Mouse (Mus musculus) hindbrain, postnatal 0 days (tissue): Measurements from ENCODE around the gene Pnmt. TPM values are rescaled to one million over a fixed set of nuclear protein-coding genes. Genes with fewer than 3 reads are reported as not detected.
A peak's percentile ranks its signal among the peaks of the same experiment; 100 is the strongest.

Source experiments
- ATAC-seq: fragments of 200-750 bp; cut with Nextera tagmentation; 2 replicates; pipeline ENCODE4 v1.8.0; 2017; ENCODE audit warnings: mild to moderate bottlenecking, moderate TSS enrichment, moderate library complexity
- DNase-seq: peaks from one replicate; pipeline ENCODE4 v3.0.0-alpha.2; 2015; ENCODE audit warnings: low spot score
- H3K27ac ChIP-seq: fragments of 300-500 bp; sonication (generic); 2 replicates; pipeline ENCODE4 v1.5.1; 2014; ENCODE audit warnings: mild to moderate bottlenecking
- H3K27me3 ChIP-seq: fragments of 300-500 bp; sonication (generic); 2 replicates; pipeline ENCODE4 v1.6.1; 2014; ENCODE audit warnings: low read length, mixed read lengths; ENCODE audit not compliant: insufficient read depth
- H3K36me3 ChIP-seq: fragments of 300-500 bp; sonication (generic); 2 replicates; pipeline ENCODE4 v1.6.1; 2014; ENCODE audit warnings: low read length, mixed read lengths; ENCODE audit not compliant: insufficient read depth
- H3K4me1 ChIP-seq: fragments of 300-500 bp; sonication (generic); 2 replicates; pipeline ENCODE4 v1.6.1; 2014; ENCODE audit warnings: antibody characterized with exemption, low read length, mixed read lengths; ENCODE audit not compliant: insufficient read depth
- H3K4me2 ChIP-seq: fragments of 300-500 bp; sonication (generic); 2 replicates; pipeline ENCODE4 v1.6.1; 2014; ENCODE audit warnings: low read depth, mild to moderate bottlenecking, low read length, moderate library complexity, mixed read lengths
- H3K4me3 ChIP-seq: fragments of 300-500 bp; sonication (generic); 2 replicates; pipeline ENCODE4 v1.5.1; 2014; ENCODE audit warnings: low read length
- H3K9ac ChIP-seq: fragments of 300-500 bp; sonication (generic); replicated peaks from 2 replicates; pipeline ENCODE4 v1.6.1; 2014; ENCODE audit warnings: mild to moderate bottlenecking, low read length, moderate library complexity, mixed read lengths
- H3K9me3 ChIP-seq: fragments of 300-500 bp; sonication (generic); 2 replicates; pipeline ENCODE4 v1.6.1; 2016; ENCODE audit warnings: low read length, mixed read lengths
- CTCF ChIP-seq: IDR thresholded peaks from 2 replicates; pipeline ENCODE4 v1.5.1; 2016; ENCODE audit warnings: antibody characterized with exemption, control low read depth, low read depth
- WGBS: fragments of 180-500 bp; shearing (Covaris S2); extraction: QIAGEN DNeasy Blood & Tissue Kit; methylation state at CpG from one replicate; pipeline ENCODE4 v1.1.7; 2014; 5-methylcytosine and 5-hydroxymethylcytosine counted together
- polyA plus RNA-seq: library from polyadenylated mRNA; unstranded; fragments of >200 nt; fragmentation: Nextera tagmentation; extraction: Ambion mirVana; gene quantifications from 2 replicates; pipeline ENCODE4 v1.2.1, GENCODE M21; 2015
- total RNA-seq: library from RNA; depleted of rRNA; stranded (reverse); fragments of >200 nt; gene quantifications from 2 replicates; pipeline ENCODE4 v1.2.3, GENCODE M21; 2014

Gene Pnmt
- total and polyA plus RNA-seq, 2 experiments from 2014 or later = 5.4 TPM

GRCm38 (mm10) chr11:98397946-98398345, 11.7 kb downstream of the Pnmt start:
- H3K9ac ChIP-seq = no peak overlapping the region
- H3K4me1 ChIP-seq = peaks cover 10% of the 10 kb centered on the region
- H3K27me3 ChIP-seq = no peaks in the 10 kb centered on the region
- DNase-seq (no peak), ATAC-seq (no peak)
- H3K4me2 ChIP-seq = no peak overlapping the region
- H3K4me3 ChIP-seq = no peak overlapping the region
- H3K36me3 ChIP-seq = no peaks in the 10 kb centered on the region
- no peak overlapping the region for H3K27ac ChIP-seq
- 84% methylated on average over 7 of the region's 7 CpGs for WGBS
- no peaks in the 10 kb centered on the region for H3K9me3 ChIP-seq
- TF ChIP-seq CTCF = no peak

DNA sequence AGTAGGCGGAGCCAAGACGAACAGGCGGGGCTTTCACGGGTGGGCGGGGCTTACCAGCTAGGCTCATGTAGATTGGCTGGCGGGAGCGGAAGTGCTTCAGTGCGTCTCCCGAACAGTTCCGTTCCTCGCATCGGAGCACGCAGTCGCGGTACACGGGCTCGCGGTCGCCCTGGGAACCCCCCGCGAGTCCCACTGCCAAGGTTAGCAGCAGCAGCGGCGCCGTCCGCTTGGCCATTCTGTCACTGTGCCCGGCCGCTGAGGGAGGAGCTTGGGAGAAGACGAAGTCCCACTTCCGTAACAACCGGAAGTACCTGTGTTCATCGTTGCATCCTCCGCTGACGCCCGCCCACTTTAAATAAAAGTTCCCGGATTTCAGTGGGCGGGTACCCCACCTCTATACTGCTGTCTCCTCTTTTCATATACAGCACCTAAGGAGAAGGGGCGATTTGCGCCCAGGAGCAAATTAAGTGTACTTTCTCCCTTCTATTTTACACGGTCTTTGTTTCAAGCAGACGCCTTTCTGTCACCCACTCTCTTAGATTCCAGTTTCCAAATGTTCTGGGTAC, 14.0 kb downstream of the Pnmt start, which contains the start of gene Pgap3:
Pgap3 (minus strand) TSS at position 330 of the 566 bp plus-strand sequence.
- peak; percentile 96 for ATAC-seq
- WGBS = under 1% methylated on average over 40 of the region's 40 CpGs
- TF ChIP-seq CTCF = no peak
- Histone ChIP-seq H3K4me2 (peak within 1 kb of the TSS; percentile 83), H3K27ac (peak within 1 kb of the TSS; percentile 95), H3K4me1 (peaks cover 10% of the 10 kb centered on the region), H3K4me3 (peak within 1 kb of the TSS; percentile 54), H3K9me3 (no peaks in the 10 kb centered on the region), H3K36me3 (no peaks in the 10 kb centered on the region), H3K27me3 (no peaks in the 10 kb centered on the region; the same call in 1 of the 2 replicates), H3K9ac (peak within 1 kb of the TSS; percentile 70)
- DNase-seq = peak; percentile 95

DNA sequence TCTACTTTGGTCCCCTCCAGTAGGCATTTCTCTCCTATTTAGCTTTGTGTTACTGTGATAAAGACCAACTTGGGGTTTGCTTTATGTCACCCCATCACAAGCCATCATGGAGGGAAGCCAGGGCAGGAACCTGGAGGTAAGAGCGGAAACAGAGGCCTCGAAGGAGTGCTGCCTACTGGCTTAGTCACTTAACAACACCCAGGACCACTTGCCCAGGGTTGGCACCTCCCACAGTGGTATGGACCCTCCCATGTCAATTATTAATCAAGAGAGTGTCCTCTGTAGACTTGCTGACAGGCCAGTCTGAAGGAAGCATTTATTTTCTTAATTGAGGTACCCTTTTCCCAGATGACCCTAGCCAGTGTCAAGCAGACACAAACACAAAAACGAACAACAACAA, 14.6 kb downstream of the Pnmt start:
- Histone ChIP-seq H3K27me3 (no peaks in the 10 kb centered on the region; the same call in 1 of the 2 replicates), H3K4me1 (peaks cover 10% of the 10 kb centered on the region), H3K9ac (peak overlapping the region; percentile 70), H3K27ac (peak overlapping the region; percentile 95), H3K4me3 (peak overlapping the region; percentile 54), H3K36me3 (no peaks in the 10 kb centered on the region), H3K4me2 (peak overlapping the region; percentile 83), H3K9me3 (no peaks in the 10 kb centered on the region)
- ATAC-seq = no peak
- 56% methylated on average over 3 of the region's 3 CpGs for WGBS
- no peak for TF ChIP-seq CTCF
- no peak for DNase-seq

- H3K9me3 ChIP-seq = no peaks in the 10 kb centered on the region
- H3K9ac ChIP-seq = no peak overlapping the region
- H3K27ac ChIP-seq = no peak overlapping the region
- 72% methylated on average over 6 of the region's 6 CpGs for WGBS
- no peaks in the 10 kb centered on the region; the same call in 1 of the 2 replicates for H3K27me3 ChIP-seq
- H3K4me3 ChIP-seq = no peak overlapping the region
- H3K4me1 ChIP-seq = no peaks in the 10 kb centered on the region
- ATAC-seq (no peak), DNase-seq (no peak)
- no peak for TF ChIP-seq CTCF
- no peak overlapping the region for H3K4me2 ChIP-seq
- no peaks in the 10 kb centered on the region for H3K36me3 ChIP-seq
These were observed 20.4 kb downstream of the Pnmt start for GRCm38 (mm10) chr11:98406621-98407020.

GRCm38 (mm10) chr11:98408872-98409271, 22.6 kb downstream of the Pnmt start:
- Histone ChIP-seq H3K9ac (no peak overlapping the region), H3K4me2 (0 out of 2 replicates have a peak overlapping the region, but pooled peaks have one; percentile 13)
- no peak for ATAC-seq

GRCm38 (mm10) chr11:98409341-98409822, 23.1 kb downstream of the Pnmt start:
- WGBS = 7% methylated on average over 8 of the region's 10 CpGs
- no peaks in the 10 kb centered on the region for H3K4me1 ChIP-seq
- H3K4me2 ChIP-seq = 0 out of 2 replicates have a peak overlapping the region, but pooled peaks have one; percentile 13
- H3K9ac ChIP-seq = no peak overlapping the region
- peaks cover 5% of the 10 kb centered on the region for H3K27me3 ChIP-seq
- no peak overlapping the region for H3K4me3 ChIP-seq
- peak overlapping the region; percentile 36; the same call in 1 of the 2 replicates for H3K27ac ChIP-seq
- peak; percentile 46 for DNase-seq
- peak; percentile 55; the same call in 1 of the 2 replicates for ATAC-seq
- TF ChIP-seq CTCF = no peak
- no peaks in the 10 kb centered on the region for H3K9me3 ChIP-seq
- no peaks in the 10 kb centered on the region for H3K36me3 ChIP-seq

More at GRCm38 (mm10) chr11:98408872-98409271, 22.6 kb downstream of the Pnmt start:
- no peaks in the 10 kb centered on the region for H3K9me3 ChIP-seq
- H3K36me3 ChIP-seq = no peaks in the 10 kb centered on the region
- H3K27ac ChIP-seq = peak overlapping the region; percentile 36; the same call in 1 of the 2 replicates
- no peak overlapping the region for H3K4me3 ChIP-seq
- TF ChIP-seq CTCF = no peak
- no peak for DNase-seq
- WGBS = 38% methylated on average over 8 of the region's 8 CpGs
- H3K4me1 ChIP-seq = no peaks in the 10 kb centered on the region
- peaks cover 5% of the 10 kb centered on the region for H3K27me3 ChIP-seq

GRCm38 (mm10) chr11:98412273-98412796, 26.1 kb downstream of the Pnmt start, which contains the start of gene Erbb2:
Erbb2 (plus strand) TSS chr11:98412470.
- Histone ChIP-seq H3K4me1 (no peaks in the 10 kb centered on the region), H3K9ac (peak within 1 kb of the TSS; percentile 67), H3K9me3 (no peaks in the 10 kb centered on the region), H3K27ac (peak within 1 kb of the TSS; percentile 82), H3K4me3 (peak within 1 kb of the TSS; percentile 63), H3K4me2 (peak within 1 kb of the TSS; percentile 93), H3K27me3 (peaks cover 5% of the 10 kb centered on the region), H3K36me3 (no peaks in the 10 kb centered on the region)
- 3% methylated on average over 37 of the region's 49 CpGs for WGBS
- no peak for TF ChIP-seq CTCF
- DNase-seq = peak; percentile 63
- peak; percentile 64 for ATAC-seq
